Mouse (Mus musculus) liver (tissue): ENCODE results near the gene Stk25.

Source experiments
- DNase-seq: peaks from one replicate; pipeline ENCODE4 v3.0.0-alpha.2; 2020; ENCODE audit warnings: mixed read lengths

Gene Stk25

DNA sequence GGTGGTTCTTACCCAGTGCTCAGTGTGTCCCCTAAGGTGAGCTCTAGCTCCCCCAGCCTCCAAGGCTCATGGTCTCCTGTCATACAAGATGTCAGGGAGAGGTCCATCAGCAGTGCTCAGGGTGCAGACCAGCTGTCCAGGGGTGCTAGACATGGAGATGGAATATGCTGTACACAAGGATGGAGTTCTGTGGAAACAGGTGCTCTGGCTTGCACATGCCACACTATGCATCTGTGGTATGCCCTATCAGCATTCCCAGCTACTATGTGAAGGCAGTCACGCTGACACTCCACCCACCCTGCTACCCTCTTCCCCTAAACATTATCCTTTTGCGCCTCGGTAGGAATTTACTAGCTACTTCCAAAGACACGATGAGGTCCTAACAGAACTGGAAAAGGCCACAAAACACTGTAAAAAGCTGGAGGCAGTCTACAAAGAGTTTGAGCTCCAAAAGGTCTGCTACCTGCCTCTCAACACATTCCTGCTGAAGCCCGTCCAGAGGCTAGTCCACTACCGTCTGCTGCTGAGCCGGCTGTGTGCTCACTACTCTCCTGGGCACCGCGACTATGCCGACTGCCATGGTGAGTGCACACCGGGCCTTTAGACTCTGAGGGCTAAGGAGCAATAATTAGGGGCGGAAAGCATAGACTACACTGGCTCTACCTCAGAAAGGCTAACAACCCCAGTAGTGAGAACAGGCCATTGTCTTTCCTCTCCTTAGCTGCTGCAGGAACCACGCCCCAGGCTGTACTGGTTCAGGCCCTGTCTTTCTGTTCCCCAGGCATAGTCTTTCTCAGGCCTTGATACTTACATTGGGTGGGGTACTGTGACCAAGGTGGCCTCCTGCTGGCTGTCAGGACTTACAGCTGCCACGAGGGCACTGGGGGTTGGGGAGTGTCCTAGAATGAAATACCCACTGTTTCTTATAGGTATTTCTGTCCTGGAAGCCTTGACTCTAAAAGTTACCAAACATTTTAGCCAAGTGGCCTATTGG is 51.1 kb downstream of the Stk25 start:
- DNase-seq, result no peak

DNA sequence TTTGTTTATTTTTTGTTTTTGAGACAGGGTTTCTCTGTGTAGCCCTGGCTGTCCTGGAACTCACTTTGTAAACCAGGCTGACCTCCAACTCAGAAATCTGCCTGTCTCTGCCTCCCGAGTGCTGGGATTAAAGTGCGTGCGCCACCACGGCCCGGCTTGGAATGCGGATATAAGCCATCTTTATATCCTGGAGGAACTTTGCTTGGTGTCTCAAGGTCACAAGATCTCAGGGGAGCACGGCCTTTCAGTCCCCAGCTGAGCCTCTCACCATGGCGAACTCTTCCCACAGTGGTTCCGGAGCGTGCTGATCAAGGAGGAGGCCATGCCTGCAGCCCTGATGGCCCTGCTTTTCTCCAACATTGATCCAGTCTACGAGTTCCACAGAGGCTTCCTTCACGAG is 54.5 kb downstream of the Stk25 start:
- no peak for DNase-seq

DNA sequence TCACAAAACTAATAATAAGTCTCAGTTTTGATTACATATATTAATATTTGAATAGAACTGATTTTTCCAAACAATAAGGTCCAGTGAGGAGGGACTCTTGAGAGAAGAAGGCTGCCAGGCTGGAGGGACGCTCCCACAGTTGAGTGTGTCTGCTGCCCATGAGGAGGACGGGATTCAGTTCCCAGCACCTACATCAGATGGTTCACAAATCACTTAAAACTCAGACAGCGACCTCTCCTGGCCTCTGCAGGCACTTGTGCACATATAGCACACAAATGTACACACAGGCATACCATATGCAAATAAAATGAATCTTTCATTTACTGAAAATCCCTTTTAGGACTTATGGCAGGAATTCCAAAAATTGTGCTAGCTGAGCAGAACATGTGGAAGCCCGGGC is 55.5 kb downstream of the Stk25 start:
- no peak for DNase-seq

DNA sequence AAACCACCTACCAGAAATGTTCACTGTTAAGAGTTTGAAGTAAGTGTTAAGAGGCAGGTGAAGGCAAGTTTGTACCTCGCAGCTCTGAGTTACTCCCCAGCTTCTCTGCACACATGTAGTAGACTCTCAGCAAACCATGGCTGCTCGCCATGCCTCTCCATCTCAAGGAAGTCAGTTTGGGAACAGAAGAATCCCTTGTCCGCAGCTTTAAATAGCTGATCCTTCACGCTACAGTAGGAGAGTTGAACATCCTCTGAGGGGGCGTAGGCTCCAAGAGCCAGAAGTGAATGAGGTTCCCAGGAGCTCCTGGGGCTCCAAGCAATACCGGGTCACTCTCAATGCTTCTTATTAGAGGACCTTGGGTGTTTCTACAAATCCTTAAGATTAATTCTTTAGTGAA is 62.5 kb downstream of the Stk25 start:
- no peak for DNase-seq

DNA sequence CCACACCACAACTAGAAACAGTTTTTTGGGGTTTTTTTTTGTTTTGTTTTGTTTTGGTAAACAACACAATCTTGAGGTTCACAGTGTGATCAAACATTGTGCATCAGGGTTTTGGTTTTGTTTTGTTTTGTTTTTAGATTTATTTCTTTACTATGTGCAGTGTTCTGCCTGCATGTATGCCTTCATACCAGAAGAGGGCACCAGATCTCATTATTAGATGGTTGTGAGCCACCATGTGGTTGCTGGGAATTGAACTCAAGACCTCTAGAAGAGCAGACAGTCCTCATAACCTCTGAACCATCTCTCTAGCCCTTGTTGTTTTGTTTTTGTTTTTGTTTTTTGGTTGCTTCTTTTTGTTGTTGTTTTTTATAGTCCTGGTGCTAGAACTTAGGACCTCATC is 64.5 kb downstream of the Stk25 start:
- DNase-seq, result no peak

DNA sequence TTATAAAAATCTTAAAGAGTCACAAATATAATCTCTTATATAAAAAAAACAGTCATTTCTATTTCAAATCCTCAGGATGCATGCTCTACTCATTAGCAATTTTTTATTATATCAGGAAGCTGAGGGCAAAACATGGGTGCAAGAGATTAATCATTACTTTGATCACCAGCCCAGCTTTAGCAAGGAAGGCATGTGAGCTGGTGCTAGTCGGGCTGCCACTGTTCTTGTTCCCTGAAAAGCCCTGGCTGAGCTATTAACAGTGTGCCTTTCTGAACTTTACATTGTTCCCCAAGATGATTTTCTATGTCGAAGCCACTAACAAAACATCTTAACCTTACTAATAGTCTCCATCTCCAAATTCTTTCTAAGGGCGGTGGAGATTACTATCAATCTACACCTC is 70.1 kb downstream of the Stk25 start:
- DNase-seq, result no peak

DNA sequence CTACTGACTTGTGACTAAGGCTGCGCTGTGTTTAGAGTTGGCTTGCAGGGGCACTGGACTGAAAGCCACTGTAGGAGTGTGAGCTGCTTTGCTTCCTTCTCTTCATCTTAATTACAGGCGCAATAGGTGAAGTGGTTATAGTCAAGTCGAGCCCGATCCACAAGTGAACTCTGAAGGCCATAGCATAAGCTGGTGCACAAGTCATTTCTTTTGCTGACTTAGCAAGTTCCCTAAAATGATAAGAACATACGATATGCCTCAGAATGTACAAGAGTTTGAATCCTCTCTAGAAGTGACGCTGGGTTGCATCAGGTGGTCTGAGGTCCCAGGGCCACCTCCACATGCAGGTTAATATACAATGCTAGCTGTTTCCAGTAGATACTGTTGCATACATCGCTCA is 76.9 kb downstream of the Stk25 start:
- DNase-seq, result no peak

DNA sequence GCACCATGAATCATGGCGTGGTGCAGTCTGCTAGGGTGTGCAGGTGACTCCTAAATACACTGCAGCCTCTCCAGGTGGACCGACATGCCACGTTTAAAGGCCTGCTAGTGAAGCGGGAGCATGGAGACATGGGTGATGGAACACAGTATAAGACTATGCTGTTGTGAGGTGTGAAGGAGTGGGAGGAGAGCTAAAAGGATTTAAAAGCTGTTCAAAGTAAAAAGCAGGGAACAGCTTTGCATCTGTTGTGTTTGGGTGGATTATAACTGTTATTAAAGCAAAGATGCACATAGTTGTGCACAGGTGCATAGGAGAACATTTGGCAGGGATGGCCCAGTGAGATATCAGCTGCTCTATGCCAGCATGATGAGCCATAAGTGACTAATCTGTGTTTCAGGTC is 80.6 kb downstream of the Stk25 start:
- no peak for DNase-seq

DNA sequence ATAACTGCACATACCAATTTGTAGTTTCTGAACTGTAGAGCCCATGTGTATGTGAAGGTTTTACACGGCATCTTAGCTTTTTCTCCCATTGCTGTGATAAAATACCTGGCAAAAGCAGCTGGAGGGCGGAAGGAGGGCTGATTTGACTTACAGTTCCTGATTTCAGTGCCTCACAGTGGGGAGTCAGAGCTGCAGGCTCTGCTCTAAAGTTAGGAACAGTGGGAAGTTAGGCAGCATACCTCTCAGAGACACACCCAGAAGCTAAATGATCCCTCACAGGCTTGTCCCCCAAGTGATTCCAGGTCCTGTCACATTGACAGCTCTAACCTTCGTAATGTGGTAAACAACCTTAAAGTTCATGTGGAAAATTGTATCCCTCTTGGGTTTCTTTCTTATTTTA is 81.4 kb downstream of the Stk25 start:
- no peak for DNase-seq
